Mouse (Mus musculus): Measurements from ENCODE around the gene Coa4. TPM values are rescaled to one million over a fixed set of nuclear protein-coding genes. Genes with fewer than 3 reads are reported as not detected.

Coa4 gene
- total and polyA plus RNA-seq, 3 experiments: 8.1 to 13.8 TPM; not detected in 1

- Histone ChIP-seq H3K4me3 (ENCODE audit: control insufficient read depth in 1 of 2, insufficient read depth in 1 of 2, low read depth in 2 of 2, low read length in 2 of 2) (no peak overlapping the region), H3K27ac (ENCODE audit: control insufficient read depth, low read depth, low read length) (no peak overlapping the region), H3K27me3 (ENCODE audit: control insufficient read depth in 1 of 2, insufficient read depth in 2 of 2, low read length in 2 of 2) (no peaks in the 10 kb centered on the region), H3K9ac (ENCODE audit: control insufficient read depth, low read depth, low read length, poor library complexity, severe bottlenecking) (no peak overlapping the region), H3K4me1 (ENCODE audit: control insufficient read depth in 1 of 2, insufficient read depth in 2 of 2, low read length in 2 of 2) (peaks cover 0 to 9% of the 10 kb centered on the region in 2 experiments; a peak in 2 of 4 replicates), H3K36me3 (ENCODE audit: control insufficient read depth in 1 of 2, insufficient read depth in 2 of 2, low read length in 2 of 2) (peaks cover 0 to 3% of the 10 kb centered on the region in 2 experiments; a peak in 2 of 4 replicates), H3K79me2 (ENCODE audit: control insufficient read depth, insufficient read depth, low read length, poor library complexity) (no peaks in the 10 kb centered on the region), H3K9me3 (replicated peaks; ENCODE audit: insufficient read depth, low read length) (no peaks in the 10 kb centered on the region)
- TF ChIP-seq TAL1 (IDR thresholded peaks at IDR 0.05; ENCODE audit: low read length): no peak
- no peak for TF ChIP-seq KAT2A (conservative IDR thresholded peaks at IDR 0.05; ENCODE audit: low read depth, low read length)
- peak in 2 of 3 experiments; percentile 19 to 25; a peak in 3 of 6 replicates for TF ChIP-seq CTCF (IDR thresholded peaks at IDR 0.05 in 2 of 3, conservative IDR thresholded peaks at IDR 0.05 in 1 of 3; ENCODE audit: control insufficient read depth in 1 of 3, insufficient read depth in 1 of 3, low read depth in 2 of 3, low read length in 3 of 3, poor library complexity in 1 of 3, severe bottlenecking in 1 of 3)
- TF ChIP-seq GABPA (IDR thresholded peaks at IDR 0.05; ENCODE audit: low read depth, low read length): no peak
- no peak for TF ChIP-seq ZNF384 (IDR thresholded peaks at IDR 0.05; ENCODE audit: low read depth, low read length)
- TF ChIP-seq ELF1 (IDR thresholded peaks at IDR 0.05; ENCODE audit: low read depth, low read length): no peak
- no peak for DNase-seq (ENCODE audit: low read depth, low spot score)
Observed at GRCm38 (mm10) chr7:100522222-100522621, 14.6 kb upstream of the Coa4 start.

- no peaks in the 10 kb centered on the region for H3K79me2 ChIP-seq (ENCODE audit: control insufficient read depth, insufficient read depth, low read length, poor library complexity)
- H3K9ac ChIP-seq (ENCODE audit: control insufficient read depth, low read depth, low read length, poor library complexity, severe bottlenecking): peak overlapping the region; percentile 4
- no peaks in the 10 kb centered on the region for H3K27me3 ChIP-seq (ENCODE audit: control insufficient read depth in 1 of 2, insufficient read depth in 2 of 2, low read length in 2 of 2)
- peaks cover 0 to 9% of the 10 kb centered on the region in 2 experiments; a peak in 2 of 4 replicates for H3K4me1 ChIP-seq (ENCODE audit: control insufficient read depth in 1 of 2, insufficient read depth in 2 of 2, low read length in 2 of 2)
- TF ChIP-seq EP300 (IDR thresholded peaks at IDR 0.05; ENCODE audit: low read depth in 1 of 2, low read length in 2 of 2) (peak; percentile 46 to 58; a peak in 3 of 4 replicates), NRF1 (IDR thresholded peaks at IDR 0.05; ENCODE audit: insufficient read depth, low read depth, low read length, poor library complexity, severe bottlenecking) (no peak), KAT2A (conservative IDR thresholded peaks at IDR 0.05; ENCODE audit: low read depth, low read length) (no peak), HCFC1 (IDR thresholded peaks at IDR 0.05; ENCODE audit: low read depth, low read length) (no peak), ZNF384 (IDR thresholded peaks at IDR 0.05; ENCODE audit: low read depth, low read length) (0 out of 2 replicates have a peak, but pooled peaks have one; percentile 44), MXI1 (IDR thresholded peaks at IDR 0.05; ENCODE audit: low read depth, low read length) (no peak), TCF12 (IDR thresholded peaks at IDR 0.05; ENCODE audit: low read depth, low read length) (no peak; the same call in 1 of the 2 replicates)
- H3K4me3 ChIP-seq (ENCODE audit: control insufficient read depth in 1 of 2, insufficient read depth in 1 of 2, low read depth in 2 of 2, low read length in 2 of 2): peak overlapping the region; percentile 18 to 19; a peak in 2 of 4 replicates
- H3K36me3 ChIP-seq (ENCODE audit: control insufficient read depth in 1 of 2, insufficient read depth in 2 of 2, low read length in 2 of 2): peaks cover 0 to 3% of the 10 kb centered on the region in 2 experiments; a peak in 2 of 4 replicates
- no peaks in the 10 kb centered on the region for H3K9me3 ChIP-seq (replicated peaks; ENCODE audit: insufficient read depth, low read length)
- H3K27ac ChIP-seq (ENCODE audit: control insufficient read depth, low read depth, low read length): peak overlapping the region; percentile 4; the same call in 1 of the 2 replicates
- peak; percentile 64 for DNase-seq (ENCODE audit: low read depth, low spot score)
Observed at GRCm38 (mm10) chr7:100524669-100525068, 12.2 kb upstream of the Coa4 start.

- H3K4me3 ChIP-seq (ENCODE audit: control insufficient read depth in 1 of 2, insufficient read depth in 1 of 2, low read depth in 2 of 2, low read length in 2 of 2): no peak overlapping the region
- H3K27ac ChIP-seq (ENCODE audit: control insufficient read depth, low read depth, low read length): no peak overlapping the region
- no peaks in the 10 kb centered on the region for H3K27me3 ChIP-seq (ENCODE audit: control insufficient read depth in 1 of 2, insufficient read depth in 2 of 2, low read length in 2 of 2)
- peaks cover 3 to 12% of the 10 kb centered on the region in 2 experiments for H3K4me1 ChIP-seq (ENCODE audit: control insufficient read depth in 1 of 2, insufficient read depth in 2 of 2, low read length in 2 of 2)
- H3K36me3 ChIP-seq (ENCODE audit: control insufficient read depth in 1 of 2, insufficient read depth in 2 of 2, low read length in 2 of 2): peaks cover 0 to 5% of the 10 kb centered on the region in 2 experiments; a peak in 2 of 4 replicates
- TF ChIP-seq ZNF384 (IDR thresholded peaks at IDR 0.05; ENCODE audit: low read depth, low read length) (no peak), ELF1 (IDR thresholded peaks at IDR 0.05; ENCODE audit: low read depth, low read length) (no peak), ZMIZ1 (IDR thresholded peaks at IDR 0.05; ENCODE audit: low read depth, low read length) (no peak), CHD1 (IDR thresholded peaks at IDR 0.05; ENCODE audit: low read depth, low read length) (no peak), ZKSCAN1 (IDR thresholded peaks at IDR 0.05; ENCODE audit: low read depth, low read length) (no peak), POLR2AphosphoS5 (IDR thresholded peaks at IDR 0.05; ENCODE audit: borderline replicate concordance, low read depth, low read length) (no peak), ZC3H11A (IDR thresholded peaks at IDR 0.05; ENCODE audit: low read depth, low read length) (no peak), MAFK (IDR thresholded peaks at IDR 0.05; ENCODE audit: borderline replicate concordance, low read depth, low read length) (no peak), MAZ (IDR thresholded peaks at IDR 0.05; ENCODE audit: low read depth, low read length) (no peak), MYB (IDR thresholded peaks at IDR 0.05; ENCODE audit: low read depth, low read length) (no peak), NELFE (IDR thresholded peaks at IDR 0.05; ENCODE audit: low read depth, low read length) (no peak), MAX (IDR thresholded peaks at IDR 0.05; ENCODE audit: low read length) (no peak), GATA1 (IDR thresholded peaks at IDR 0.05; ENCODE audit: low read depth, low read length) (no peak)
- no peak for DNase-seq (ENCODE audit: low read depth, low spot score)
- no peak overlapping the region for H3K9ac ChIP-seq (ENCODE audit: control insufficient read depth, low read depth, low read length, poor library complexity, severe bottlenecking)
- H3K9me3 ChIP-seq (replicated peaks; ENCODE audit: insufficient read depth, low read length): no peaks in the 10 kb centered on the region
- no peaks in the 10 kb centered on the region for H3K79me2 ChIP-seq (ENCODE audit: control insufficient read depth, insufficient read depth, low read length, poor library complexity)
Observed at GRCm38 (mm10) chr7:100530766-100531165, 6.1 kb upstream of the Coa4 start.
